Mouse (Mus musculus) MEL (cell line): Measurements from ENCODE around the gene Sh3glb1. TPM values are rescaled to one million over a fixed set of nuclear protein-coding genes. Genes with fewer than 3 reads are reported as not detected.

Experiments used
- DNase-seq: peaks from one replicate; pipeline ENCODE4 v3.0.0; 2011; ENCODE audit warnings: low read depth, low spot score
- H3K27ac ChIP-seq: 2 replicates; pipeline ENCODE4 v1.5.1; 2012; ENCODE audit warnings: low read depth, mild to moderate bottlenecking, control low read depth, low read length, moderate library complexity; ENCODE audit not compliant: control insufficient read depth
- H3K27me3 ChIP-seq, 2 experiments: fragments of 150-350 bp in 1 of 2; sonication (generic) in 1 of 2; 2 replicates each; pipeline ENCODE4 v1.6.1; 2012; ENCODE audit warnings: low read length in 2 of 2, mild to moderate bottlenecking in 2 of 2, improper control_type of control experiment in 1 of 2, moderate library complexity in 1 of 2; ENCODE audit not compliant: insufficient read depth in 2 of 2, control insufficient read depth in 1 of 2
- H3K36me3 ChIP-seq, 2 experiments: 2 replicates each; pipeline ENCODE4 v1.6.1; 2012 to 2014; ENCODE audit warnings: low read length in 2 of 2, improper control_type of control experiment in 1 of 2, inconsistent platforms in 1 of 2, mild to moderate bottlenecking in 1 of 2; ENCODE audit not compliant: insufficient read depth in 2 of 2, control insufficient read depth in 1 of 2
- H3K4me1 ChIP-seq, 2 experiments: fragments of 150-350 bp in 1 of 2; sonication (generic) in 1 of 2; 2 replicates each; pipeline ENCODE4 v1.6.1; 2012; ENCODE audit warnings: low read length in 2 of 2, improper control_type of control experiment in 1 of 2, mild to moderate bottlenecking in 1 of 2; ENCODE audit not compliant: insufficient read depth in 2 of 2, control insufficient read depth in 1 of 2
- H3K4me3 ChIP-seq, 2 experiments: fragments of 150-350 bp in 1 of 2; sonication (generic) in 1 of 2; 2 replicates each; pipeline ENCODE4 v1.5.1; 2012; ENCODE audit warnings: low read depth in 2 of 2, low read length in 2 of 2, mild to moderate bottlenecking in 2 of 2, moderate library complexity in 2 of 2, control low read depth in 1 of 2, improper control_type of control experiment in 1 of 2; ENCODE audit not compliant: control insufficient read depth in 1 of 2, insufficient read depth in 1 of 2
- H3K79me2 ChIP-seq: 2 replicates; pipeline ENCODE4 v1.6.1; 2012; ENCODE audit warnings: mild to moderate bottlenecking, low read length, moderate library complexity; ENCODE audit not compliant: control insufficient read depth, poor library complexity, insufficient read depth
- H3K9ac ChIP-seq: 2 replicates; pipeline ENCODE4 v1.6.1; 2012; ENCODE audit warnings: low read depth, mild to moderate bottlenecking, control low read depth, low read length, moderate library complexity; ENCODE audit not compliant: control insufficient read depth, poor library complexity, severe bottlenecking
- H3K9me3 ChIP-seq: fragments of 150-350 bp; sonication (generic); replicated peaks from 2 replicates; pipeline ENCODE4 v1.6.1; 2012; ENCODE audit warnings: mild to moderate bottlenecking, low read length, improper control_type of control experiment, moderate library complexity; ENCODE audit not compliant: insufficient read depth
- CHD1 ChIP-seq: IDR thresholded peaks from 2 replicates; pipeline ENCODE4 v1.6.1; 2012; ENCODE audit warnings: low read depth, mild to moderate bottlenecking, inconsistent platforms, low read length, improper control_type of control experiment
- CHD2 ChIP-seq: IDR thresholded peaks from 2 replicates; pipeline ENCODE4 v1.6.1; 2011; ENCODE audit warnings: low read length, improper control_type of control experiment
- E2F4 ChIP-seq: IDR thresholded peaks from 2 replicates; pipeline ENCODE4 v1.6.1; 2011; ENCODE audit warnings: low read depth, low read length, improper control_type of control experiment, borderline replicate concordance
- GABPA ChIP-seq: IDR thresholded peaks from 2 replicates; pipeline ENCODE4 v1.6.1; 2012; ENCODE audit warnings: low read depth, mild to moderate bottlenecking, inconsistent platforms, low read length, improper control_type of control experiment, moderate library complexity
- HCFC1 ChIP-seq: IDR thresholded peaks from 2 replicates; pipeline ENCODE4 v1.6.1; 2012; ENCODE audit warnings: low read depth, mild to moderate bottlenecking, inconsistent platforms, low read length, improper control_type of control experiment, moderate library complexity
- JUND ChIP-seq: IDR thresholded peaks from 2 replicates; pipeline ENCODE4 v1.6.1; 2011; ENCODE audit warnings: low read depth, mild to moderate bottlenecking, improper control_type of control experiment, low read length
- MAX ChIP-seq: IDR thresholded peaks from 2 replicates; pipeline ENCODE4 v1.6.1; 2011; ENCODE audit warnings: low read length, improper control_type of control experiment
- MEF2A ChIP-seq: IDR thresholded peaks from 2 replicates; pipeline ENCODE4 v1.6.1; 2014; ENCODE audit warnings: low read depth, mild to moderate bottlenecking, inconsistent platforms, low read length, improper control_type of control experiment; ENCODE audit not compliant: poor library complexity, insufficient replicate concordance, severe bottlenecking; ENCODE audit errors: extremely low read depth
- MYB ChIP-seq: IDR thresholded peaks from 2 replicates; pipeline ENCODE4 v1.6.1; 2011; ENCODE audit warnings: mild to moderate bottlenecking, low read depth, low read length, improper control_type of control experiment
- MYC ChIP-seq: IDR thresholded peaks from 2 replicates; pipeline ENCODE4 v1.6.1; 2011; ENCODE audit warnings: low read depth, mild to moderate bottlenecking, low read length, improper control_type of control experiment, moderate library complexity
- NELFE ChIP-seq: IDR thresholded peaks from 2 replicates; pipeline ENCODE4 v1.6.1; 2011; ENCODE audit warnings: low read depth, low read length, improper control_type of control experiment
- POLR2A ChIP-seq, 2 experiments: IDR thresholded peaks; 2 replicates each; pipeline ENCODE4 v1.6.1; 2011 to 2012; ENCODE audit warnings: low read length in 2 of 2, mild to moderate bottlenecking in 2 of 2, control low read depth in 1 of 2, improper control_type of control experiment in 1 of 2, low read depth in 1 of 2, moderate library complexity in 1 of 2; ENCODE audit not compliant: control insufficient read depth in 1 of 2, insufficient read depth in 1 of 2, poor library complexity in 1 of 2
- POLR2AphosphoS2 ChIP-seq: IDR thresholded peaks from 2 replicates; pipeline ENCODE4 v1.6.1; 2011; ENCODE audit warnings: low read length, improper control_type of control experiment
- POLR2AphosphoS5 ChIP-seq: IDR thresholded peaks from 2 replicates; pipeline ENCODE4 v1.6.1; 2012; ENCODE audit warnings: low read depth, borderline replicate concordance, mild to moderate bottlenecking, inconsistent platforms, low read length, moderate library complexity, mixed read lengths
- RCOR1 ChIP-seq: IDR thresholded peaks from 2 replicates; pipeline ENCODE4 v1.6.1; 2012; ENCODE audit warnings: low read depth, mild to moderate bottlenecking, inconsistent platforms, low read length, improper control_type of control experiment
- SIN3A ChIP-seq: IDR thresholded peaks from 2 replicates; pipeline ENCODE4 v1.6.1; 2012; ENCODE audit warnings: low read length, improper control_type of control experiment, inconsistent platforms
- TAL1 ChIP-seq: IDR thresholded peaks from 2 replicates; pipeline ENCODE4 v1.6.1; 2012; ENCODE audit warnings: mild to moderate bottlenecking, inconsistent platforms, low read length, moderate library complexity, mixed read lengths
- TCF12 ChIP-seq: IDR thresholded peaks from 2 replicates; pipeline ENCODE4 v1.6.1; 2014; ENCODE audit warnings: low read depth, mild to moderate bottlenecking, inconsistent platforms, low read length, improper control_type of control experiment, moderate library complexity
- UBTF ChIP-seq: IDR thresholded peaks from 2 replicates; pipeline ENCODE4 v1.6.1; 2012; ENCODE audit warnings: low read depth, mild to moderate bottlenecking, inconsistent platforms, low read length, improper control_type of control experiment, moderate library complexity, borderline replicate concordance; ENCODE audit not compliant: insufficient read depth
- USF1 ChIP-seq: IDR thresholded peaks from 2 replicates; pipeline ENCODE4 v1.6.1; 2014; ENCODE audit warnings: low read depth, mild to moderate bottlenecking, inconsistent platforms, low read length, improper control_type of control experiment, moderate library complexity
- ZC3H11A ChIP-seq: IDR thresholded peaks from 2 replicates; pipeline ENCODE4 v1.6.1; 2012; ENCODE audit warnings: low read depth, mild to moderate bottlenecking, inconsistent platforms, low read length, improper control_type of control experiment
- ZKSCAN1 ChIP-seq: IDR thresholded peaks from 2 replicates; pipeline ENCODE4 v1.6.1; 2012; ENCODE audit warnings: low read depth, mild to moderate bottlenecking, inconsistent platforms, low read length, improper control_type of control experiment, moderate library complexity
- polyA plus RNA-seq, 2 experiments: library from polyadenylated mRNA; stranded (reverse) in 1 of 2; unstranded in 1 of 2; fragments of >175 nt in 1 of 2; fragments of >200 nt in 1 of 2; gene quantifications; 2 replicates each; pipeline versions ENCODE4 v1.2.1 to v1.2.4; 2012; ENCODE audit warnings: low replicate concordance in 2 of 2, low read depth in 1 of 2; ENCODE audit not compliant: insufficient read length in 2 of 2, insufficient read depth in 1 of 2, missing spikeins in 1 of 2
- total RNA-seq: library from RNA; depleted of rRNA; stranded (reverse); fragments of 300-350 nt; gene quantifications from 2 replicates; pipeline ENCODE4 v1.2.3, GENCODE M21; 2012

Gene Sh3glb1
- total and polyA plus RNA-seq, 3 experiments: 33.9 to 89.2 (median 61.9) TPM

DNA sequence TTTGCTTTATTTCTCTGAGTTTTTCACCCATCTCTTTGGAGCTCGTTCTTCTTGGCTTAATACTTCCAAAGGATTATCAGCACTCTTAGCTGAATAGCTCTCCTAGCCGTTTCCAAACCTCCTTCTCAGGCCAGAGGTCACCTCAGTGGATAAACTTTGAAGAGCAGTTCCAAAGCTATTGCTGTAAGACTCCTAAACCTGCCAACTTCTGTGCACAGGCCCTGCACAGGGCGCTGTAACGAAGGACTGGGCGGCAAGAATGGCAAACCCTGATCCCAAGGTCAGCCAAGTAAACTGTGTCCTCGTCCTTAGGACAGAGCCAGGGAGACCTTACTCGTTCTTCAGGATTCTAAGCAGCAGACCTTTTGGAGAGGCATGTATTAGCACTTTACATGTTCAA, 6.0 kb downstream of the Sh3glb1 start:
- H3K9ac ChIP-seq: no peak overlapping the region
- no peaks in the 10 kb centered on the region for H3K27me3 ChIP-seq
- H3K4me3 ChIP-seq: no peak overlapping the region
- TF ChIP-seq HCFC1 (no peak), MYC (no peak), SIN3A (no peak), MAX (no peak), POLR2AphosphoS2 (no peak), POLR2AphosphoS5 (no peak), NELFE (no peak), TCF12 (no peak)
- no peak overlapping the region for H3K27ac ChIP-seq
- peaks cover 13 to 15% of the 10 kb centered on the region in 2 experiments for H3K36me3 ChIP-seq
- H3K9me3 ChIP-seq: no peaks in the 10 kb centered on the region
- peaks cover 29% of the 10 kb centered on the region for H3K79me2 ChIP-seq
- H3K4me1 ChIP-seq: peaks cover 5 to 9% of the 10 kb centered on the region in 2 experiments; a peak in 3 of 4 replicates
- no peak for DNase-seq

DNA sequence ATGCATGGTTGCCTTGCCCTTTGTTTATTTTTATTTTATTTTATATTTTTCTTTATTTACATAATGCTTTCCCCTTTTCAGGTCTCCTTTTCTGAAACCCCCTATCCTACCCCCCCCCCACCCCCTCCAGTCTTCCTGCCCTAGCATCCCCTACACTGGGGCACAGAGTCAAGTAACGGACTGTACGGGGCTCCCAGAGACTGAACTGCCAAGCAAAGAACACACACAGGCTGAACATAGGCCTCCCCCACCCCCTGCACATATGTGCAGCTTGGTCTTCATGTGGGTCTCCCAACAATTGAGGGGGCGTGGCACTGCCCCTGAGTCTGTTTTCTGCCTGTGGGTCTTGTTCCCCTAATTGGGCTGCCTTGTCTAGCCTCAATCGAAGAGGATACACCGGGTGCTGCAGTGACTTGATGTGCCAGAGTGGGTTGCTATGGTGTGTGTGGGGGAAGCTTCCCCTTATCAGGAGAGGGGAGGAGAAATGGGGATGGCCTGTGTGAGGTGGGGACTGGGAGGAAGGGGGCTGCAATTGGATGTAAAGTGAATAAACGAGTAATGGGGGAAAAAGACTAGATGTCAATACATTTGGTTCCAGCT, 8.4 kb downstream of the Sh3glb1 start:
- Histone ChIP-seq H3K4me3 (no peak overlapping the region), H3K27me3 (no peaks in the 10 kb centered on the region), H3K36me3 (peaks cover 2 to 25% of the 10 kb centered on the region in 2 experiments; a peak in 3 of 4 replicates), H3K9ac (no peak overlapping the region), H3K4me1 (no peaks in the 10 kb centered on the region), H3K79me2 (peaks cover 14% of the 10 kb centered on the region; the same call in 1 of the 2 replicates), H3K9me3 (no peaks in the 10 kb centered on the region), H3K27ac (no peak overlapping the region)
- TF ChIP-seq CHD1: no peak
- no peak for TF ChIP-seq POLR2A (IDR thresholded peaks at IDR 0.05; ENCODE audit: control insufficient read depth in 1 of 2, insufficient read depth in 1 of 2, low read depth in 1 of 2, low read length in 2 of 2, poor library complexity in 1 of 2)
- TF ChIP-seq RCOR1: no peak
- TF ChIP-seq CHD2: no peak
- no peak for TF ChIP-seq TCF12
- no peak for TF ChIP-seq NELFE
- TF ChIP-seq UBTF: no peak
- TF ChIP-seq TAL1: no peak
- TF ChIP-seq HCFC1: no peak
- TF ChIP-seq JUND: no peak
- DNase-seq: no peak

- Histone ChIP-seq H3K27ac (no peak overlapping the region), H3K27me3 (no peaks in the 10 kb centered on the region), H3K4me3 (no peak overlapping the region), H3K79me2 (peaks cover 1% of the 10 kb centered on the region; the same call in 1 of the 2 replicates), H3K9me3 (no peaks in the 10 kb centered on the region), H3K4me1 (no peaks in the 10 kb centered on the region), H3K9ac (no peak overlapping the region), H3K36me3 (peaks cover 0 to 31% of the 10 kb centered on the region in 2 experiments; a peak in 2 of 4 replicates)
- DNase-seq: no peak
- TF ChIP-seq E2F4 (no peak), ZC3H11A (no peak), MYB (no peak), MEF2A (no peak), USF1 (no peak), GABPA (no peak), ZKSCAN1 (no peak), CHD1 (no peak)
Measured at GRCm38 (mm10) chr3:144708612-144709011, 11.5 kb downstream of the Sh3glb1 start.
